Mouse (Mus musculus) activated CD4-positive, CD25-positive, alpha-beta regulatory T cell, adult 4 months (primary cell): ENCODE data around the gene Mms19. TPM values are rescaled to one million over a fixed set of nuclear protein-coding genes. Genes with fewer than 3 reads are reported as not detected.
"Not testable (repeated sequence)": the region's sequence is repeated elsewhere in the genome, so short reads cannot be mapped to it uniquely, and the experiment has no call there.

ENCODE experiments used
- ATAC-seq: one replicate; pipeline ENCODE4 v1.8.0; 2017
- polyA plus RNA-seq, 2 experiments: library from polyadenylated mRNA; unstranded; fragments of 100-300 nt; shearing (Covaris generic); gene quantifications; one replicate each; pipeline ENCODE4 v1.2.1; 2017

Gene Mms19
- polyA plus RNA-seq, 2 experiments from 2014 or later, result 63.7 to 75.3 TPM

- peak; percentile 99 for ATAC-seq
Observed at GRCm38 (mm10) chr19:41933179-41934086, 47.5 kb downstream of the Mms19 start, which contains the start of the genes Exosc1 and Zdhhc16. Gene Exosc1, minus strand, starts transcription at chr19:41933423. Gene Zdhhc16, plus strand, starts transcription at chr19:41933480.

GRCm38 (mm10) chr19:41932686-41933085 is 48.3 kb downstream of the Mms19 start:
- peak; percentile 45 for ATAC-seq

GRCm38 (mm10) chr19:41920412-41921067 is 60.4 kb downstream of the Mms19 start:
- ATAC-seq, result no peak

- ATAC-seq, result no peak
Observed at GRCm38 (mm10) chr19:41919471-41919870, 61.5 kb downstream of the Mms19 start.

- no peak for ATAC-seq
Observed at GRCm38 (mm10) chr19:41916853-41917252, 64.1 kb downstream of the Mms19 start.

GRCm38 (mm10) chr19:41915294-41915693 is 65.7 kb downstream of the Mms19 start:
- no peak for ATAC-seq

GRCm38 (mm10) chr19:41914592-41914882 is 66.4 kb downstream of the Mms19 start:
- ATAC-seq, result not testable (repeated sequence)

- no peak for ATAC-seq
Observed at GRCm38 (mm10) chr19:41913774-41914591, 67.0 kb downstream of the Mms19 start.

- ATAC-seq, result peak; percentile 6
Observed at GRCm38 (mm10) chr19:41912121-41913080, 68.6 kb downstream of the Mms19 start.

- peak; percentile 80 for ATAC-seq
Observed at GRCm38 (mm10) chr19:41911178-41912073, 69.5 kb downstream of the Mms19 start, which contains the start of gene Pgam1. Gene Pgam1, plus strand, starts transcription at chr19:41911923.

GRCm38 (mm10) chr19:41910396-41910795 is 70.6 kb downstream of the Mms19 start:
- no peak for ATAC-seq

- no peak for ATAC-seq
Observed at GRCm38 (mm10) chr19:41908736-41909135, 72.2 kb downstream of the Mms19 start.

- ATAC-seq, result no peak
Observed at GRCm38 (mm10) chr19:41907079-41907760, 73.7 kb downstream of the Mms19 start.

GRCm38 (mm10) chr19:41906311-41907078 is 74.5 kb downstream of the Mms19 start:
- ATAC-seq, result no peak

GRCm38 (mm10) chr19:41905246-41905645 is 75.7 kb downstream of the Mms19 start:
- ATAC-seq, result no peak

GRCm38 (mm10) chr19:41902848-41903593 is 77.9 kb downstream of the Mms19 start:
- ATAC-seq, result no peak

- ATAC-seq, result no peak
Observed at GRCm38 (mm10) chr19:41901696-41902095, 79.3 kb downstream of the Mms19 start.

- no peak for ATAC-seq
Observed at GRCm38 (mm10) chr19:41900495-41901090, 80.4 kb downstream of the Mms19 start.
